Mouse (Mus musculus): Measurements from ENCODE around the gene Neurod2.

DNA sequence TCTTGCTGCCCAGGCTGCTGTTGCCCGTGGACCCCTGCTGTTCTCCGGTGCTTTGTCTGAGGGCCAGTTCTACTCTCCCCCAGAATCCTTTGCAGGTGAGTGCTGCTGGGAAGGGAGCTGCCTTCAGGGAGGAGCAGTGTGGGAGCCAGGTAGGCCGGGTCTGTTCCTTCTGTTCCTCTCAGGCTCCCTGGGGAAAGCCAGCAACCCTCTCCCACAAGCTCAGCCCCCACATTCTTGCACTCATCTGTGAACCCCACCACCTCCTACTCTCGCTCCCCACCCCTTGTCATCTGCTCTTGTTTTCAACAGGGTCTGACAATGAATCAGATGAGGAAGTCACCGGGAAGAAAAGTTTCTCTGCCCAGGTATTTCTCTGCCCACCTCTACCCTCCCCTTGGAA is 47.3 kb upstream of the Neurod2 start:
- TF ChIP-seq ZNF384 (IDR thresholded peaks at IDR 0.05; ENCODE audit: low read depth, low read length) (no peak), ZC3H11A (IDR thresholded peaks at IDR 0.05; ENCODE audit: borderline replicate concordance, low read depth, low read length) (no peak)
